Mouse (Mus musculus) adipocyte (in vitro differentiated cells): ENCODE measurements at regions not wholly inside any gene's neighbourhood (a gene's known extent, or its start where the extent isn't known, plus 50 kb on each side); places are given as distances from the start of the nearest gene placed in this dataset.
A peak's percentile ranks its signal among the peaks of the same experiment; 100 is the strongest.

Experiments
- DNase-seq: peaks from one replicate; pipeline ENCODE4 v3.0.0-alpha.2; 2016; ENCODE audit warnings: low spot score

- no peak for DNase-seq
These were observed 64.1 kb upstream of the Ranbp3l start for GRCm38 (mm10) chr15:8903651-8904050.

GRCm38 (mm10) chr15:8897487-8898158 is 70.1 kb upstream of the Ranbp3l start:
- DNase-seq = no peak

- peak; percentile 24 for DNase-seq
These were observed 70.9 kb upstream of the Ranbp3l start for GRCm38 (mm10) chr15:8896856-8897255.

GRCm38 (mm10) chr15:8896391-8896790 is 71.4 kb upstream of the Ranbp3l start:
- DNase-seq = peak; percentile 66

GRCm38 (mm10) chr15:8885585-8885984 is 82.2 kb upstream of the Ranbp3l start:
- peak; percentile 95 for DNase-seq

GRCm38 (mm10) chr15:8884608-8885467 is 82.9 kb upstream of the Ranbp3l start:
- DNase-seq = peak; percentile 80

- DNase-seq = no peak
These were observed 84.7 kb upstream of the Ranbp3l start for GRCm38 (mm10) chr15:8882880-8883539.

GRCm38 (mm10) chr15:8874884-8875493 is 92.8 kb upstream of the Ranbp3l start:
- no peak for DNase-seq

GRCm38 (mm10) chr15:8868021-8868420 is 99.7 kb upstream of the Ranbp3l start:
- DNase-seq = no peak

GRCm38 (mm10) chr15:8867160-8867891 is 100.4 kb upstream of the Ranbp3l start:
- DNase-seq = no peak

- peak; percentile 52 for DNase-seq
These were observed 102.4 kb upstream of the Ranbp3l start for GRCm38 (mm10) chr15:8865089-8865933.

GRCm38 (mm10) chr15:8856419-8857084 is 111.2 kb upstream of the Ranbp3l start:
- DNase-seq = no peak

GRCm38 (mm10) chr15:8855511-8855910 is 112.2 kb upstream of the Ranbp3l start:
- DNase-seq = no peak

GRCm38 (mm10) chr15:8854336-8854735 is 113.4 kb upstream of the Ranbp3l start:
- no peak for DNase-seq

GRCm38 (mm10) chr15:8850996-8851395 is 116.8 kb upstream of the Ranbp3l start:
- no peak for DNase-seq

- DNase-seq = no peak
These were observed 118.3 kb upstream of the Ranbp3l start for GRCm38 (mm10) chr15:8849413-8849812.

GRCm38 (mm10) chr15:8842129-8842528 is 125.6 kb upstream of the Ranbp3l start:
- no peak for DNase-seq

- DNase-seq = no peak
These were observed 128.3 kb upstream of the Ranbp3l start for GRCm38 (mm10) chr15:8839462-8839861.

GRCm38 (mm10) chr15:8834151-8834550 is 123.6 kb upstream of the Slc1a3 start:
- no peak for DNase-seq

- peak; percentile 21 for DNase-seq
These were observed 122.4 kb upstream of the Slc1a3 start for GRCm38 (mm10) chr15:8832970-8833369.
